Mouse (Mus musculus) cerebral cortex, adult 2 months (tissue): ENCODE results near the gene Sucnr1.

ENCODE experiments used
- WGBS: fragments of 180-500 bp; shearing (Covaris S2); methylation state at CpG from one replicate; pipeline ENCODE4 v1.1.7; 2018; 5-methylcytosine and 5-hydroxymethylcytosine counted together

Sucnr1 gene

GRCm38 (mm10) chr3:60111889-60112646 is 30.4 kb downstream of the Sucnr1 start:
- WGBS, result 83% methylated on average over 6 of the region's 6 CpGs

DNA sequence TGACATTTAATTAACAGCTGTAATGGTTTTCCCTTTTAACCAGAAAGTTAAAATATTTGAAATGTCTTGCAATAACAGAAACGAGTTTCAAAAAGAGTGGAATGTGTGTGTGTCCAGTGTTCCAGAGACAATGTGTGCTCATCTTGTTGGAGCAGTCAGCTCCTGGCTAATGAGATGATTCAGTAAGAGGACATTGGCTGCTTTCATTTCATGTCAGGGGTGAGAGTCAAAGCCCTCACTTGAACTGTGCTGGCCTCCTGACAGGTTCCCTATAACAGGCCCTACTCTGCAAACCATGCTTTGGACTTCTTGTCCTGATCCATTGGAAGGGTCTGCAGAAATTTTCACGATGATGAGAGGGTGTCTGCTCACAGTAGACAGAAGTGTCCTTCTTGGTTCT is 32.9 kb downstream of the Sucnr1 start:
- 63% methylated on average over 2 of the region's 2 CpGs for WGBS

DNA sequence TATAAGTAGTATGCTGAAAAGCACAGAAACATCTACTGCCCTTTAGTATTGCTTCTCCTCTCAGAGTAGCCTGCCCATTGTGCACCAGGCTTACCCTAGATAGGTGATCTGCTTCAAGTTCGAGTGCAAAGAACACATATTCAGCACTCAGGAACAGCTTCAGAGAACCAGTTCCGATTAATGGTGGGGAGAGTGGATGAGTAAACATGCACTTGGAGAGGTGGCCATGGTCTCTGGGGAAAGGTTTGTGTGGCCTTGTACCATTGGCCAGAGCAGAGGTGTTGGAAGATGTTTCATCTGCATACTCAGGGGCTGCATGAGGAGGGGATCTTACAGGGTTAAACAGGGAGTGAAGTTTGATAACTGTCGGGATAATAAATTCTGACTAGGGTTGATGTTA is 39.8 kb downstream of the Sucnr1 start:
- 86% methylated on average over 3 of the region's 3 CpGs for WGBS

- 53% methylated on average over 9 of the region's 9 CpGs for WGBS
These were observed 42.5 kb downstream of the Sucnr1 start for GRCm38 (mm10) chr3:60123859-60124794.

DNA sequence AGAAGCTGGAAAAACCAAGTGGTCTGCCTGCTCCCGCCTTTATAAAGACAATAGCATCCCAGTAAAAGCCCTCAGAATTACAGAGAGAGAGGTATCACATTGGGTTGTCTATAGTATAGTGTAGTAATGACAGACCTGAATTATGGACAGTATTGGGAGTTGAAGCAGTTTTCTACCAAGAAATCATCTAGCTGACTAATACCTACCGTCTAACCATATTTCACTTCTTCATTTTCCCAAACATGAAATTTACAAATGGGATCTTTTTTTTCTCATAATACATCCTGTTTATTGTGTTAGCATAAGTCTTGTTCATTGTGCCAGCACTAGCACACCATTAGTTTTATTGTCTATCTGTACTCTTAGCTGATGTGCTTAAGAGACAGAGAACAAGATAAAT is 44.9 kb downstream of the Sucnr1 start:
- WGBS, result 89% methylated on average over 2 of the region's 2 CpGs

GRCm38 (mm10) chr3:60128282-60128681 is 46.6 kb downstream of the Sucnr1 start:
- WGBS, result 79% methylated on average over 2 of the region's 2 CpGs

- 78% methylated on average over 2 of the region's 2 CpGs for WGBS
These were observed 54.1 kb downstream of the Sucnr1 start for GRCm38 (mm10) chr3:60135801-60136200.
